Mouse (Mus musculus) midbrain, embryonic 10.5 days (tissue): ENCODE measurements around the gene Csnk1g2. TPM values are rescaled to one million over a fixed set of nuclear protein-coding genes. Genes with fewer than 3 reads are reported as not detected.
"Not testable (repeated sequence)": the region's sequence is repeated elsewhere in the genome, so short reads cannot be mapped to it uniquely, and the experiment has no call there.

Source experiments
- DNase-seq: peaks from one replicate; pipeline ENCODE4 v3.0.0-alpha.2; 2017; ENCODE audit warnings: low spot score
- H3K27ac ChIP-seq: fragments of 300-500 bp; sonication (generic); replicated peaks from 2 replicates; pipeline ENCODE4 v1.5.1; 2016; ENCODE audit warnings: mild to moderate bottlenecking
- H3K27me3 ChIP-seq: fragments of 300-500 bp; sonication (generic); 2 replicates; pipeline ENCODE4 v1.6.1; 2016; ENCODE audit warnings: low read depth, mild to moderate bottlenecking; ENCODE audit not compliant: poor library complexity, severe bottlenecking
- H3K36me3 ChIP-seq: fragments of 300-500 bp; sonication (generic); 2 replicates; pipeline ENCODE4 v1.6.1; 2016; ENCODE audit warnings: mild to moderate bottlenecking, moderate library complexity
- H3K4me1 ChIP-seq: fragments of 300-500 bp; sonication (generic); 2 replicates; pipeline ENCODE4 v1.6.1; 2016
- H3K4me3 ChIP-seq: fragments of 300-500 bp; sonication (generic); 2 replicates; pipeline ENCODE4 v1.5.1; 2016; ENCODE audit warnings: mild to moderate bottlenecking, moderate library complexity
- H3K9me3 ChIP-seq: fragments of 300-500 bp; sonication (generic); replicated peaks from 2 replicates; pipeline ENCODE4 v1.6.1; 2016; ENCODE audit warnings: mild to moderate bottlenecking
- WGBS: fragments of 180-500 bp; shearing (Covaris S2); methylation state at CpG from one replicate; pipeline ENCODE4 v1.1.7; 2016; 5-methylcytosine and 5-hydroxymethylcytosine counted together
- polyA plus RNA-seq: library from polyadenylated mRNA; unstranded; fragments of >200 nt; fragmentation: Nextera tagmentation; extraction: Ambion mirVana; gene quantifications from 2 replicates; pipeline ENCODE4 v1.2.1, GENCODE M21; 2016

Gene Csnk1g2
- polyA plus RNA-seq, 1 experiment from 2014 or later: 131 TPM

DNA sequence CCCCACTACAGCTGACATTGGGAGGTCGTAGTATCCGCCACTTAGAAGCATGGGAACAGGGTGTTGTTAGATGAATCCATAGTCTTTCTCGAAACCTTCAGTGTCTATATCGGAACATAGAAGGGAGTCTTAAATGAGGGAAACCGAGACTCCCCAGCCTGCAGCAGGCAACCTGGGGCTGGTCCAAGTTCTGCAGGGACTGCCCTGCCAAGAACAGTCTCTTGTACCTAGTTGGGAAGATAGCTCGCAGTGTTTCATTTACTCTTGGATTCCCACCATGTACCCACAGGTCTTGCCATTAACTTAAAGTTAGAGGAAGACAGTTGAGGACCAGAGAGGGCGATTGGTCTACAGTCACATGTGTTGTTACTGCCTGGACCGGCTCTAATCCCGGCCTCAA, 2.3 kb upstream of the Csnk1g2 start:
- Histone ChIP-seq H3K27ac (no peak overlapping the region), H3K4me1 (peaks cover 44% of the 10 kb centered on the region), H3K9me3 (no peaks in the 10 kb centered on the region), H3K4me3 (peak overlapping the region; percentile 11; the same call in 1 of the 2 replicates), H3K36me3 (peaks cover 18% of the 10 kb centered on the region), H3K27me3 (no peaks in the 10 kb centered on the region)
- 80% methylated on average over 9 of the region's 9 CpGs for WGBS
- no peak for DNase-seq

DNA sequence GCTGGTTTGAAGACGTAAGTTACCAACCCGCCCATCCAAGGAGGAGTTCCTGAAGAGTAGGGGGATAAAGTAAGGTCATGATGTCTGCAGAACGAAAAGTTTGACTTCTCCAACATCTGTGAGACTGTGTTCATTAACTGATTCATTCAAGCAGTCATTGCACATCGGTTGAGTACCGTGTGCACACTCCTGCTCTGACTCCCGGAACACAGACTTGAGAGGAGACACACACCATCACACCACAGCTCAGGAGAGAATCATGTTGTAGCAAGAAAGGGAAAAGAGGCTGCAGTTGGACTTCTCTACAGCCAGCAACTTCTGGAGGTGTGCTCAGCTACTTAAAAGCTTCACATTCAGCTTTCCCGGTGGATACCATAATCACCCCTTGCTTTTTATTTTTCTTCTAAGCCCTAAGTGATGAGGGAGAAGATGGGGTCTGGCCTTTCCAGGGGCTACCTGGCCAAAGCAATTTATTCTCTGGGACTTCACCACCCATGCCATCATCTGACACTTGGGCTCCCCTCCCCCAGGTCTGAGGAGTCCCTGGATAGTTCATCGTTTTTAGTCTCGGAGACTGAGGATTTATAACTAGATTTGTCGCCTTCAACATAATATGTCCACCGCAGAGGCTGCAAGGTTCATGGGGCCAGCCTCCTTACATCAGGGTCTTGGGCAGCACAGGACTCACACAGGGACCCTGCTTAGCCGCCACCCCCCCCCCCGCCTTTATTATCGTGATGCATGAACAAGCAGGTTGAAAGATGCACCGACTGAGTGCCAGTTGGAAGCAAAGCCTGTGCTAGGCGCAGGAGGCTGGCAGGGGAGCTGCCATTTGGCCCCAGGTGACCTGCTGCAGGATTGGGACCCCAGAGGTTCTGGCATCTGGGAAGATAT, 1.6 kb upstream of the Csnk1g2 start:
- WGBS: 59% methylated on average over 16 of the region's 16 CpGs
- H3K27me3 ChIP-seq: no peaks in the 10 kb centered on the region
- H3K4me3 ChIP-seq: peak overlapping the region; percentile 92
- H3K4me1 ChIP-seq: peaks cover 50% of the 10 kb centered on the region
- DNase-seq: no peak
- H3K27ac ChIP-seq: peak overlapping the region; percentile 95
- peaks cover 18% of the 10 kb centered on the region for H3K36me3 ChIP-seq
- H3K9me3 ChIP-seq: no peaks in the 10 kb centered on the region

DNA sequence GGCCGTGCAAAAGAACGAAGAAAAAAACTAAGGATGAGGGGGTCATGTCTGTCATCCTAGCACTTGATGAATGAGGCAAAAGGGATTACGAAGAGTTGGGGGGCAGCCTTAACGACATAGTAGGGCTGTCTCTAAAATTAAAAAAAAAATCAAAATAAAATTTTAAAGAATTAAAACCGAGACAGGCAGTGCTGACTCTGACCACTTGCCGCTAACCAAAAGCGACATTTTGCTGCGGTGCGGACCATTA, 1.0 kb upstream of the Csnk1g2 start:
- Histone ChIP-seq H3K27me3 (no peaks in the 10 kb centered on the region), H3K4me3 (peak overlapping the region; percentile 92), H3K9me3 (no peaks in the 10 kb centered on the region), H3K4me1 (peaks cover 53% of the 10 kb centered on the region), H3K27ac (peak overlapping the region; percentile 95), H3K36me3 (peaks cover 12% of the 10 kb centered on the region)
- no peak for DNase-seq
- WGBS: 7% methylated on average over 9 of the region's 9 CpGs

DNA sequence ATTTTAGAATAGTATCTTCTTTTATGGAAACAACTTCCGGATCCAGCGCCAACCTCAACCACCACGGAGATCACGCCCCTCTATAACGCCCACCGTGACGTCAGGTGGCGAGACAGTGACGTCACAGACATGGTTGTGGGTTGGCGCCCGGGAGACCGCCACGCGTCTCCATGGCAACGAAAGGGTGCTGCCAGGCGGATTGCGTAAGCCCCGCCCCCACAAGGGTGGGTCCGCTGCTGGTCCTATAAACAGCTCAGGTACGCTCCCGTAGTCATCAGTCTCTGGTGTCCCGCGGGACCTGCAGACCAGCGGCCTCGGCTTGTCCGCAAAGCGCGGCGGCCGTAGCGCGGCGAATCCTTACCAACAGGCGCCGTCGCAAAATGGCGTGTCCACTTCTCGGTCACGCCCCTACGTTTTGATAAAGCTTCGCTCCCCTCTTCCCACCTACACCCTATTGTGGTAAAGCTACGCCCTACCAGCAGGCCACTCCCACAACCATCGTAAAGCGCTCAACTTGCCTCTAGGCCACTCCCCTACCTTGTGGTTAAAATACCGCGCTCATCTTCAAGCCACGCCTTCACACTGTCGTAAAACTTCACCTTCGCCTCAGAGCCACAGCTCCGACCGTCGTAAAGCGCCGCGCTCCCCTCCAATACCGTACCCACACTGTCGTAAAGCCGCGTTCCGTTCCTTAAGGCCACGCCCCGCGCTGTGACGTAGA, 538 bp upstream of the Csnk1g2 start:
- under 1% methylated on average over 64 of the region's 64 CpGs for WGBS
- Histone ChIP-seq H3K4me1 (peaks cover 53% of the 10 kb centered on the region), H3K36me3 (peaks cover 12% of the 10 kb centered on the region), H3K9me3 (no peaks in the 10 kb centered on the region), H3K27me3 (no peaks in the 10 kb centered on the region), H3K27ac (peak overlapping the region; percentile 95), H3K4me3 (peak overlapping the region; percentile 92)
- DNase-seq: peak; percentile 99

DNA sequence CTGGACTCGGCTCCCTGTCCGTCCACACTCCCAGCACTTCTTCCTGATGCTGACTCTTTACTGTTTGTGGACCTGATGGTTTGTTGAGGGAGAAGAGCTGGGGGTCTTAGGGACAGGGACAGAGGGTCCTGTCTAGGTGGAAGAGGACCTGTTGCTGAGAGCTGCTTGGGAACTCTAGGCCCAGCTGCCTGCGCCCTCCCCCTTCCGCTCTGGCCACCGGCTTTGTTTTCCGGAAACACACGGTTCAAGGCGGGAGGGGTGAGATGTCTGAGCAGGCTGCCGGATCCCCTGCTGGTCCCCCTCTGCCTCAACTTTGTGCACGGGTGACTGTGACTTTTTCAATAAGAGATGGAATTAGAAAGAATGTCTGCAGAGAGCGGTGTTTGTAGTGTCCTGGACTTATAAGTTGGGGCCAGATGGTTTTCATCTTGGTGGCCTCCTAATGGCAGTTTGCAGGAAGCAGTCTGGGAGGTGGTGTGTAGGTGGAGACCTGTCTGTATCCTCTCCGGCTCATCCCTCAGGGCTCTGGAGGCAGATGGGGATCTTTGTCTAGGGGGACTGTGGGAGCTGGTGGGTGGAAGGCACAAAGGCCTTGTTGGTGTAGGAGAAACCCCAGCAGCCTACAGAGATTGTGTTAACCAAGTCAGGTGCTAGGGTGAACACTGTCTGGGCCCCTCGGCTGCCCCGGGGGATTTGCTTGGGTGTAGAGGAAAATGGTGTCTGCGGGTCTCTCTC, 986 bp downstream of the Csnk1g2 start:
- peak; percentile 53 for DNase-seq
- H3K9me3 ChIP-seq: no peaks in the 10 kb centered on the region
- H3K36me3 ChIP-seq: peaks cover 15% of the 10 kb centered on the region
- peak overlapping the region; percentile 92 for H3K4me3 ChIP-seq
- H3K27ac ChIP-seq: peak overlapping the region; percentile 95
- peaks cover 68% of the 10 kb centered on the region for H3K4me1 ChIP-seq
- H3K27me3 ChIP-seq: no peaks in the 10 kb centered on the region
- WGBS: 22% methylated on average over 15 of the region's 15 CpGs

DNA sequence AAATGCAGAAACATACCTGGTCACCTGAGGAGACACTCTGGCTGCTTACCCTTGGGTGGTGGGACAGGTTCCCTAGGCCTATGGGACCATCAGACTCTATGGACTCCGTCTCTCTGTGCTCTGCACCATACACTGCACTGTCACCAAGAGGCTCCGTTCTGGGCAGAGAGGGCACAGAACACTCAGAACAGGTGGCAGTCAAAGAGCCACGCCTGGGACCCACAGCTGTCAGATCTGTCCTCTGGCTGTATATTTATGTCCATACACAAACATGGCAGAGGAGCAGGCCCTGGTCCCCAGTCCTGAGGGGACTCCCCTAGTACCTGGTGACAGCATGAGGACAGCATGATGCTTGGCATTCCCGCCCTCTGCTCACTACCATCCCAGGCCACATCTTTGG, 3.1 kb downstream of the Csnk1g2 start:
- peaks cover 33% of the 10 kb centered on the region for H3K36me3 ChIP-seq
- H3K4me1 ChIP-seq: peaks cover 63% of the 10 kb centered on the region
- WGBS: 87% methylated on average over 4 of the region's 4 CpGs
- H3K27ac ChIP-seq: no peak overlapping the region
- no peaks in the 10 kb centered on the region for H3K27me3 ChIP-seq
- H3K9me3 ChIP-seq: no peaks in the 10 kb centered on the region
- H3K4me3 ChIP-seq: peak overlapping the region; percentile 3; the same call in 1 of the 2 replicates
- no peak for DNase-seq

DNA sequence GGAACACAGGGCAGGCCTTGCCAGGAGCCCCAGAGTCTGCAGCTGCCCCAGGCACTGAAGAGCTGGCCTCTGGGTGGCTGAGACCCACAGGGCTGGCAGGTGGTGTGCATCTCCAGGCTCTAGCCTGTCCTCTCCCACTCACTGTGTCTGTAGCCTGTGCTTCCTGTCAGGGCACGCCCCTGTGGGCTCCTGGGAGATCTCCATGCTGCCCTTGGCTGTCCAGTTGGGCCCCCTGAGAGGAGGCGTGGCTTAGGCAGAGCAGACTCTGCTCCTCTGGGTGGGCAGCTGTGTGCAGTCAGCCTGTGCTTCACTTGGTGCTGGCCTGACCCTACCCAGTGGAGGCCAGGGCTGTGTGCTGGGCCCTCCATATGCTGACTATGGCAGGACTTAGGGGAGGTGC, 5.0 kb downstream of the Csnk1g2 start:
- peaks cover 54% of the 10 kb centered on the region for H3K4me1 ChIP-seq
- WGBS: 68% methylated on average over 2 of the region's 2 CpGs
- H3K9me3 ChIP-seq: no peaks in the 10 kb centered on the region
- no peak for DNase-seq
- H3K27me3 ChIP-seq: no peaks in the 10 kb centered on the region
- peaks cover 48% of the 10 kb centered on the region for H3K36me3 ChIP-seq
- 0 out of 2 replicates have a peak overlapping the region, but pooled peaks have one; percentile 3 for H3K4me3 ChIP-seq
- H3K27ac ChIP-seq: peak overlapping the region; percentile 25; the same call in 1 of the 2 replicates

DNA sequence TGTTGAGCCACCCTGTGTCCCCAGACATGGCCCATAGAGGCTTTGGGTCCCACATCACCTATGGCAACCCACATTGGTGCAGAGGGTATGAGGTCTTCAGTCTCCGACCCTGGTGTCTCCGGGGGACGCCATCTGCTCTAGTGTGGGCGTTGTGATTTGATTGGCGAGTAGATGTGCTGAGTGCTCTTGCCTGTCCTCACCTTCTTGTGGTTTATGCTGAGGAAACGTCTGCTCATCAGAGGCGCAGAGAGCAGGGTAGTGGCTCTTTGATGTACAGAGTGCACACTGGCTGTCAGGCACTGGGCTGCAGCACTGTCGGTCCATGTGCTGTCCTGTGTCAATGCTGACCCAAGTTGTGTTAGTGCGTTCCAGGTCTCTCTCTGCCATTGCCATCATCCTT, 6.3 kb downstream of the Csnk1g2 start:
- 95% methylated on average over 9 of the region's 9 CpGs for WGBS
- no peak for DNase-seq
- Histone ChIP-seq H3K4me1 (peaks cover 44% of the 10 kb centered on the region), H3K27ac (0 out of 2 replicates have a peak overlapping the region, but pooled peaks have one; percentile 49), H3K9me3 (no peaks in the 10 kb centered on the region), H3K4me3 (no peak overlapping the region; the same call in 1 of the 2 replicates), H3K36me3 (peaks cover 55% of the 10 kb centered on the region), H3K27me3 (no peaks in the 10 kb centered on the region)

DNA sequence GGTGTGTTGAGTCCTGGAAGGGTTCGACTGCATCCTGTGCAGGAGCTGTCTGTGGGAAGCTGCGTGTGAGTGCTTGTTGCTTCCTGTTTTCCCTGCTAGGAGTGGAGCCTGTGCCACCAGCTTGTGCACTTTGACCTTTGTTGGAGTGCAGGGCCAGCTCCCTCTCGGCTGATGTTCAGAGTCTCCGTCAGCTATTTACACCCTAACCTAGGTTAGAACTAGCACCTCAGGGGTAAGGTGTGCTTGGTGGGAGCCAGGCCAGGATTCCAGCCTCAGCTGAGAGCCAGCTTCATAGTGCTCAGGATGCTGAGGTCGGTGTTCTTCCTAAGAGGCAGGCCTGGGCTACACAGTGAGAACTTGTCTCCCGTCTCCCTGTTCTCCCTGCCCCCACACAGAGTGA, 12.7 kb downstream of the Csnk1g2 start:
- no peaks in the 10 kb centered on the region for H3K9me3 ChIP-seq
- no peaks in the 10 kb centered on the region for H3K4me1 ChIP-seq
- H3K27me3 ChIP-seq: no peaks in the 10 kb centered on the region
- 92% methylated on average over 6 of the region's 6 CpGs for WGBS
- DNase-seq: no peak
- peaks cover 90% of the 10 kb centered on the region for H3K36me3 ChIP-seq
- H3K4me3 ChIP-seq: no peak overlapping the region
- H3K27ac ChIP-seq: no peak overlapping the region

DNA sequence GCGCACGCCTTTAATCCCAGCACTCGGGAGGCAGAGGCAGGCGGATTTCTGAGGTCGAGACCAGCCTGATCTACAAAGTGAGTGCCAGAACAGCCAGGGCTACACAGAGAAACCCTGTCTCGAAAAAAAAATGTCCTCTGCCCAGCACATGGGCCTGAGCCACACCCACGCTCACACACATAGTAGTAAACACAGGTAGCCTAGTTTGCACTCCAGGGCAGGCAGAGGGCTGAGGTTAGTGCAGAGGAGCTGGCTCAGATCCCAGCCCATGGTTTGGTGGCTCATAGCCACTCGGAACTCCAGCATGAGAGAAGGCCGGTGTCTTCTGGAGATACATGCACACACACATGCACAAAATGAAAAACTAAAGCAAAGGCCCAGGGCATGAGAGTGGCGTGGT, 24.3 kb downstream of the Csnk1g2 start:
- Histone ChIP-seq H3K36me3 (peaks cover 85% of the 10 kb centered on the region), H3K27ac (no peak overlapping the region), H3K27me3 (no peaks in the 10 kb centered on the region), H3K9me3 (no peaks in the 10 kb centered on the region), H3K4me1 (peaks cover 5% of the 10 kb centered on the region; the same call in 1 of the 2 replicates), H3K4me3 (no peak overlapping the region)
- 92% methylated on average over 10 of the region's 10 CpGs for WGBS
- no peak for DNase-seq

DNA sequence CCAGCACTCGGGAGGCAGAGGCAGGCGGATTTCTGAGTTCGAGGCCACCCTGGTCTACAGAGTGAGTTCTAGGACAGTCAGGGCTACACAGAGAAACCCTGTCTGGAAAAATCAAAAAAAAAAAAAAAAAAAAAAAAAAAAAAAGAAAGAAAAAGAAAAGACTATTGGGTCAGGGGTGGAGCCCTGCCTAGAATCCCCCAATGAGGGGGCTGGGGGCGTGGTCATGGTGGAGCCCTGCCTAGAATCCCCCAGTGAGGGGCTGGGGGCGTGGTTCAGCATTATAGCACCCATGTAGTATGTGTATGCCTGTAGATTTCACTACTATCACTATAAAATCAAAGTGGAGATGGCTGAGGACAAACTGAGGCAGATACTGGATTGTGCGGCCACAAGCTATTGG, 27.3 kb downstream of the Csnk1g2 start:
- H3K36me3 ChIP-seq: peaks cover 61% of the 10 kb centered on the region
- 85% methylated on average over 6 of the region's 6 CpGs for WGBS

DNA sequence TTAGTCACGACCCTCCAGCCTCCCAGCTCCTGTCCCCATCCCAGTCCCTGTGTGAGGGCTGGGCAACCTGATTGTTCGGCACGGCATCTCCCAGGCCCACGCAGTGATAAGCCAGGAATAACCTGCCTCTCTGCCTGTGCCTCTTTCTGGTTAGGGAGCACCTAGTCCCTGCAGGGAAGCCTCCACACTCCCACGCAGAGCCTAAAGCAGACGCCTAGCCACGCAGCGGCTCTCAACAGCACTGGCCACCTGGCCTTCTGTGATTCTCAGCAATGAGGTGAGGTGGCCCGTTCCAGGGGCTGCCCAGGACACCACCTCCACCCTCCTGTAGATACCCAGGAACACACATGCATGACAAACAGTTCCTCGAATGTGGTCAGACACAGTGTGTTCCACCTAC, 27.8 kb downstream of the Csnk1g2 start:
- Histone ChIP-seq H3K27me3 (no peaks in the 10 kb centered on the region), H3K4me1 (peaks cover 14% of the 10 kb centered on the region), H3K27ac (no peak overlapping the region), H3K9me3 (no peaks in the 10 kb centered on the region), H3K36me3 (peaks cover 56% of the 10 kb centered on the region), H3K4me3 (no peak overlapping the region)
- no peak for DNase-seq
- WGBS: 93% methylated on average over 10 of the region's 10 CpGs

More for the DNA sequence above, 27.3 kb downstream of the Csnk1g2 start:
- H3K4me1 ChIP-seq, H3K27me3 ChIP-seq, DNase-seq, H3K27ac ChIP-seq, H3K9me3 ChIP-seq, H3K4me3 ChIP-seq: not testable (repeated sequence)
